Mouse (Mus musculus) left cerebral cortex, postnatal 10 days (tissue): Measurements from ENCODE around the gene Tgfbr3. TPM values are rescaled to one million over a fixed set of nuclear protein-coding genes. Genes with fewer than 3 reads are reported as not detected.

Experiments
- DNase-seq, 2 experiments: peaks; one replicate each; pipeline ENCODE4 v3.0.0; 2021 to 2022; ENCODE audit warnings: low spot score in 2 of 2, mixed read lengths in 1 of 2; ENCODE audit errors: extremely low spot score in 1 of 2
- intact Hi-C: fragments of 180-260 bp; cut with DNase I; formaldehyde crosslinking; loops from one replicate; pipeline ENCODE4 v1.15.1; 2025
- total RNA-seq, 2 experiments: library from RNA; stranded (reverse); gene quantifications; 2 replicates each; pipeline ENCODE4 v1.2.3; 2021

Gene Tgfbr3
- total RNA-seq, 2 experiments from 2014 or later, result 7.2 to 7.7 TPM

- DNase-seq, result no peak
- intact Hi-C loops, result no loop called here
Measured at GRCm38 (mm10) chr5:107079920-107080319, 209.5 kb downstream of the Tgfbr3 start.

GRCm38 (mm10) chr5:107079146-107079638 is 210.2 kb downstream of the Tgfbr3 start:
- intact Hi-C loops, result no loop called here

GRCm38 (mm10) chr5:107078361-107078760 is 211.1 kb downstream of the Tgfbr3 start:
- DNase-seq, result no peak
- intact Hi-C loops, result no loop called here

More at GRCm38 (mm10) chr5:107079146-107079638, 210.2 kb downstream of the Tgfbr3 start:
- DNase-seq, result peak; percentile 31 to 72

GRCm38 (mm10) chr5:107077900-107078299 is 211.5 kb downstream of the Tgfbr3 start:
- intact Hi-C loops, result no loop called here
- no peak for DNase-seq

GRCm38 (mm10) chr5:107074980-107075583 is 214.3 kb downstream of the Tgfbr3 start:
- intact Hi-C loops, result no loop called here
- DNase-seq, result no peak

- intact Hi-C loops, result no loop called here
- no peak for DNase-seq
Measured at GRCm38 (mm10) chr5:107074350-107074749, 215.1 kb downstream of the Tgfbr3 start.

- intact Hi-C loops, result no loop called here
- no peak for DNase-seq
Measured at GRCm38 (mm10) chr5:107073536-107073935, 215.9 kb downstream of the Tgfbr3 start.

GRCm38 (mm10) chr5:107068146-107068545 is 221.3 kb downstream of the Tgfbr3 start:
- intact Hi-C loops, result no loop called here

GRCm38 (mm10) chr5:107067531-107067930 is 221.9 kb downstream of the Tgfbr3 start:
- intact Hi-C loops, result no loop called here
- no peak for DNase-seq

More at GRCm38 (mm10) chr5:107068146-107068545, 221.3 kb downstream of the Tgfbr3 start:
- no peak for DNase-seq

- no peak for DNase-seq
Measured at GRCm38 (mm10) chr5:107064922-107065321, 224.5 kb downstream of the Tgfbr3 start.

GRCm38 (mm10) chr5:107062229-107062852 is 227.1 kb downstream of the Tgfbr3 start:
- intact Hi-C loops, result no loop called here
- no peak for DNase-seq

More at GRCm38 (mm10) chr5:107064922-107065321, 224.5 kb downstream of the Tgfbr3 start:
- intact Hi-C loops, result no loop called here

GRCm38 (mm10) chr5:107059514-107059913 is 229.9 kb downstream of the Tgfbr3 start:
- intact Hi-C loops, result no loop called here
- no peak for DNase-seq

GRCm38 (mm10) chr5:107058642-107059041 is 230.8 kb downstream of the Tgfbr3 start:
- intact Hi-C loops, result no loop called here
- DNase-seq, result no peak

Other genes with a start within 250 kb of the Tgfbr3 start
- 10 to 100 TPM; 11.4 to 11.9 TPM for gene Brdt, start 41.5 kb upstream of the Tgfbr3 start, total RNA-seq
- 10 to 100 TPM; 47.9 to 48.5 TPM for gene Ephx4, start 113.1 kb upstream of the Tgfbr3 start, total RNA-seq
- gene Lpcat2b, start 141.9 kb upstream of the Tgfbr3 start, total RNA-seq, result under 1 TPM in 1 of 2 experiments, not detected in 1; 0.19 TPM
- 100 to 1,000 TPM; 113 to 116 TPM for gene Btbd8, start 148.4 kb upstream of the Tgfbr3 start, total RNA-seq
- gene Gm42669, start 218.0 kb upstream of the Tgfbr3 start, total RNA-seq, result under 1 TPM; 0.19 to 0.20 TPM
- 1 to 10 TPM; 1.0 to 1.2 TPM for gene 1700028K03Rik, start 245.1 kb upstream of the Tgfbr3 start, total RNA-seq